Mouse (Mus musculus) heart, postnatal 14 days (tissue): Measurements from ENCODE around the gene 4833439L19Rik. TPM values are rescaled to one million over a fixed set of nuclear protein-coding genes. Genes with fewer than 3 reads are reported as not detected.

ENCODE experiments used
- DNase-seq, 2 experiments: peaks; one replicate each; pipeline ENCODE4 v3.0.0; 2021 to 2022
- intact Hi-C: fragments of 180-260 bp; cut with DNase I; formaldehyde crosslinking; loops from one replicate; pipeline ENCODE4 v1.15.1; 2025
- total RNA-seq, 2 experiments: library from RNA; stranded (reverse); gene quantifications; 2 replicates each; pipeline ENCODE4 v1.2.3; 2021

The 4833439L19Rik gene
- total RNA-seq, 2 experiments from 2014 or later, result 98.6 to 102 TPM

- intact Hi-C loops, result no loop called here
- DNase-seq, result no peak
Observed at GRCm38 (mm10) chr13:54589414-54589995, 24.3 kb upstream of the 4833439L19Rik start.

DNA sequence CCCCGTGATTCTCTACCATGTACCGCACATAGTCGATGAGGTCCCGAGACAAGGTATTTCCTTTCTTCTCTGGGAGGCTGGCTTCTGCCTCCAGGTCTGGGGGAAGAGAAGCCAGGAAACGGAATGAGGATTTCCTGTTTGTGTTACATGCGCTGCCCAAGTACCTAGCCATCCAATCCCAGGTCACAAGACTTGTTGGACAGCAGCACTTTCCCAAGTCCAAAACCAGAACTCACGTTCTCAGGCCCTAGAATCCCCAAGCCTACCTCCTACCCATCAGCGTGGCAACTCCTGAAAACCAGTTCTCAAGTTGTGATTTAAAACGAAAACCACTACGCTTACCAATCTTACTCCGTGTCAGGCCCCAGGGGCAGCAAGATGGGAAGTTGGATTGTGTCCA lies 20.6 kb upstream of the 4833439L19Rik start:
- DNase-seq, result no peak
- intact Hi-C loops, result no loop called here

GRCm38 (mm10) chr13:54582860-54583259 lies 17.6 kb upstream of the 4833439L19Rik start:
- DNase-seq, result no peak
- intact Hi-C loops, result no loop called here

DNA sequence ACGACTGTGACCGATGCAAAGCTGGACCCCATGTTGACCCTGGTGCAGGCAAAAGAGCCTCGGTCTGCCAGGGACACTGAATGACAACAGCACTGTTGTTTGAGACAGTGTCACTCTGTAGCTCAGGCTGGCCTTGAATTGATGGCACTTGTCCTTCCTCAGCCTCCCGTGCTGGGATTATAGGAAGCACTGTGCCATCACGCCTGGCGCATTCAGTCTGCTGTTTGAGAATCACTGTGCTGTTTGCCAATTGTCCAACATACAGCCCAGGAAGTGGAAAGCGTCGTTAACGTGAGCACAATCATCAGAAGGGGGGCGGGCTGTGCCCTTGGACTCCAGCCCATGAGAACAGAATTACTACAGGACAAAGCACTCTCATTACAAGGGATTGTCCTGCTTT lies 16.9 kb upstream of the 4833439L19Rik start:
- intact Hi-C loops, result no loop called here
- DNase-seq, result no peak

DNA sequence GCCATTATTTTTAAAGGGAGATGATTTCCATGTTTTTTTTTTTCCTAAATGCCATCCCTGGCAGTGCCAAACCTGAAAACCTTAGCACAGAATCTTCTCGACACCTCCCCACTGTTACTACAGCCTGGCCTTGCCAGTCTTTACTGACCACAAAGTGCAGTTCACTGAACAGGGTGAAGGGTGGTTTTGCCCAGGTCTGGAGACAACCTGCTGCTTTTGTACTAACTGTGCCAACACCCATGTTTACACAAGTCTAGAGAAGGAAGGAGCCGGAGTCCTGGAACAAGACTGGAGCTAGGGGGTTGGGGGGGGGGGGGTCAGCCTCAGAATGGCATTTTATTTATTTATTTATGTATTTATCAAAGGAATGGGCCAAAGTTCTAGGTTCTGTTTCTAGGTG lies 16.1 kb upstream of the 4833439L19Rik start:
- intact Hi-C loops, result no loop called here

DNA sequence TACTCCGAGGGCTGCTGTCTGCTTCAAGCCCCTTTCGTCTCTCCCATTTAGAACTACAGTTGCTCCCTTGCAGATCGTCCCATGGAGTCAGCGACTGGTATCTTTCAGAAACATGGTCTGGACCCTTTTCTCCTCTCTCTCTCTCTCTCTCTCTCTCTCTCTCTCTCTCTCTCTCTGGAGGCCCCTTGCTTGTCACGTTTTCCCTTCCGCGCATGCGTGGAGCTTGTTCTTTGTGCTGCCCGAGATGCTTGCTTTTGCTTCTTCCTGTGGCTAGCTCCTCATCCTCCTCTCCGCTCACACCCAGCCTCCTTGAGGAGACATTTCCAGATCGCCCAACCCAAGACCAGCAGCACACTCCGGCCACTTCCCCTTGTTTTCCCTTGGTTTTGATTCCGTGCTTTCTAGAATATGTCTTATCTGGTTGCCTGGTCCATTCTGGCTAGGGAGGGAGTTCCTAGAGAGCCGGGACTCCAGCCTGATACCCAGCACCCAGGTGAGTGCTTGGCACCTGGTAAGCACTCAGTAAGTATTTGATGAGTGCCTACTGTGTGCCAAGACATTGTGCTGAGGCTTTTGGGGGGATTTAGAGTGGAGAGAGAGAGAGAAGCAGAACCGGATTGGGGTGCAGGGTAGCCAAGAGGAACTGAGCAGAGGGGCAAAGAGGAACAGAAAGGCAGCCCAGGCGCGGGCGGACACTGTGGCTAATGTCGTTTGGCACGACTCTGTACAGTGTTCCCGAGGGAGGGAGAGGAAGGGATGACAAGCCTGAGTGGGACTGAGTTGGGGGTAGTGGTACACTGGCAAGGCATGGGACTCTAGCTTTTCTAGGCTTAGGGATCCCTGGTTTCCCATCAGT lies 12.6 kb upstream of the 4833439L19Rik start:
- DNase-seq, result no peak

More for the DNA sequence above, 16.1 kb upstream of the 4833439L19Rik start:
- no peak for DNase-seq

DNA sequence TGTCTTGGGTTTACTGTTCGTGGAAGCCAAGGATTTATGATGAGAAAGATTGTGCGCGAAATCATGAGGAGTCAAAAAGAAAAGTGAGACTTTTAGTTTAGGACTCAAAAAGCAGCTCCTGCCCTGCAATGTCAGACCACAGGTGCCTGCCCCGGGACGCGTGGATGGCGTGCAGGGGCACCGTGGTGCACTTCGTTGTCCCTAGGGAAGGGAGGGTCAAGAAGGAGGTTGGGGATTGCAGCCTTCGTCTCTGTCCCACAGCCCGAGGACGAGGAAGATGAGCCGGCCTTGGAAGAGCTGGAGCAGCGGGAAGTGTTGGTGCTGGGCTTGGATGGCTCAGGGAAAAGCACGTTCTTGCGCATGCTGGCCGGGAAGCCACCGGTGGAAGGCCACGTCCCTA lies 10.3 kb upstream of the 4833439L19Rik start:
- intact Hi-C loops, result no loop called here

More for the DNA sequence above, 12.6 kb upstream of the 4833439L19Rik start:
- intact Hi-C loops, result no loop called here

DNA sequence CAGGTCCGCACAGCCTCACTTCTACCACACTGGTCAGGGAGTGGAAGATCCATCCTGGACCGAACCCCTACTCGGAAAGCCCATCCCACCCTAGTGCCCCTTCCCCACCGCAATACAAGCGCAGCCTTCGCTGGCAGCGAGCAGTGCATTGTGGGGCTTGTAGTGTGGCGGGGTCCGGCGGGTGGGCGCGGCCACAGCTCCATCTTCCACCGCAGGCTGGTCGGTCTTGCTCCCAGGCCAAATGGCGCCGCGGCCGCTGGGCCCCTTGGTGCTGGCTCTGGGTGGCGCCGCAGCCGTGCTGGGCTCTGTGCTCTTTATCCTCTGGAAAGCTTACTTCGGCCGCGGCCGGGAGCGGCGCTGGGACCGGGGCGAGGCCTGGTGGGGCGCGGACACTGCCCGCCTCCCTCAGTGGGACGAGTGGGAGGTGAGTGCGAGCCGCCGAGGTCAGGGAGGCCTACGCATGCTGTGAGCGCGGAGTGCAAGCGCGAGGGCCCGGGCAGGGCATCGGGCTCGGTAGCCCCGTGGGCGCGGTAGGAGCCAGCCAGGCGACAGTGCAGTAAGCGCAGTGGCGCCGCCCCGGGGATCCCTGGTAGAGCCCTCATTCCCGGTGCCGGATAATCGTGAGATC lies 9.7 kb upstream of the 4833439L19Rik start, which contains the start of gene Arl10:
Gene Arl10 (plus strand): TSS at position 162 of the 628 bp plus-strand sequence.
- DNase-seq, result peak; percentile 80
- intact Hi-C loops, result no loop called here

More for the DNA sequence above, 10.3 kb upstream of the 4833439L19Rik start:
- no peak for DNase-seq

DNA sequence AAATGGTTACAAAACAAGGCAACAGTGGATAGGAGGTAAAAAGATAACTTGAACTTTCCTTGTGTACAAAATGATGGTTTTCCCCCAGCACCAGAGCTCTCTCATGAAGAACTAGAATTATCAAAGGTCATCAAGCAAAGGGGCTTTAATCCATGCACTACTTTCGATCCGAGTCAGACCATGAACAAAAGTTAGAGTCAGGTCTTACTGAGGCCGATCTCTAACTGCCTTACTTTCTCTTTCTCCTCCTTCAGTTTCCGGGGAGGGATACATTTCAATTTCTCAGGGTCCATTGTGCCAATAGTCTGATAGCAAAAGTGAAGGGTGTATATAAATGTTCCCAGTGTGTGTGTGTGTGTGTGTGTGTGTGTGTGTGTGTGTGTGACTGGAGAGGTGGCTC lies 7.4 kb upstream of the 4833439L19Rik start:
- intact Hi-C loops, result no loop called here
- DNase-seq, result no peak

GRCm38 (mm10) chr13:54571637-54572036 lies 6.4 kb upstream of the 4833439L19Rik start:
- intact Hi-C loops, result no loop called here

GRCm38 (mm10) chr13:54570736-54571135 lies 5.5 kb upstream of the 4833439L19Rik start:
- intact Hi-C loops, result no loop called here

More at GRCm38 (mm10) chr13:54571637-54572036, 6.4 kb upstream of the 4833439L19Rik start:
- DNase-seq, result no peak

DNA sequence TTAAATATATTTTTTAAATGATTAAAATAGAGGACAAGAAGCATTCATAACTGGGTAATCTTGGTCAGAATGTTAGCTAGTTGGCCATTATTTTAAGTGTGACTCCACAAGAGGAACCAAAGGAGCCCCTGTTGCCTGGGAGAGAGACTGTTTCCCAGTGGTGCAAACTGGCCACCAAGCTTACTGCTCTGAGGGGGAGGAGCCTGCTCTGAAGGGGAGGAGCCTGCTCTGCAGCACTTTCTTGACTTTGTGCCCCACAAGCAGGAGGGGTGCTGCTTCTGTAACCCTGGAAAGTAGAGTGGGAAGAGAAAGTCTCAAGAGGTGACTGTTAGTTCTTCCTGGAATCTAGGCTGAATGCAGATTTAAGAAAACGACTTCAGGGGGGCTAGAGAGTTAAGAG lies 4.0 kb upstream of the 4833439L19Rik start:
- intact Hi-C loops, result no loop called here
- DNase-seq, result no peak

More at GRCm38 (mm10) chr13:54570736-54571135, 5.5 kb upstream of the 4833439L19Rik start:
- DNase-seq, result no peak

- intact Hi-C loops, result no loop called here
- no peak for DNase-seq
Observed at GRCm38 (mm10) chr13:54568380-54568779, 3.1 kb upstream of the 4833439L19Rik start.

DNA sequence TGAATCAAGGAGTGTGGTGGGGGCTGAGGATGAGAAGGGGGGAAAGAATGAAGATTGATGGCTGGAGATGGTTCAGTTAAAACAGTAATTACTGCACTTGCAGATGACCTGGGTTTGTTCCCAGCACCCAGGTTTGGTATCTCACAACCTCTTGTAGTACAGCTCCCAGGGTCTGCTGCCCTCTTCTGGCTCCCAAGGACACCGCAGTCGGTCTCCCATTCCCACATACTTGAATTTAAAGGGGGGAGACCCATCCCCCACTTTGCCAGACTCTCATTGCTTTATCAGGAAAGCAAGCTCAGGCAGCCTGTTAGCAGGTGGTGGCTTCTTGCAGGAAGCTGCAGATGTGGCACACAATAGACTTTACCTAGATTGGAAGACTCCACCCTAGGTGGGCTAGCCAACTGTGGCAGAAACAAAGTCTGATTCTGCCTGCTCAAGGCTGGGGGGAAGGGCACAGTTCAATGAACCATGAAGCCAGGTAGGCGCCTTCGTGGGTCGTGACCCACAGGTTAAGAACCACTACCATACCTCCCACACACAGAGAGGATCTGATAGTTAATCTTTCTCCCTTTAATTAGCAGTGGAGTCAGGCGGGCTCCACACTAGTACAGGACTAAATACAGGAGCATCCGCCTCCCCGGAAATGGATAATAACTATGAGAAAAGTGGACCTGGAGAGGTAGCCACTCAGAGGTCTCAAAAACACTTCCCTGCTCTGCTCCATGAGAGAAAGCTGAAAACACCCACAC lies 535 bp upstream of the 4833439L19Rik start:
- peak; percentile 44 to 61 for DNase-seq
- intact Hi-C loops, result loop anchor here (2.0 kb wide), 1 partner anchor 45 kb away; the partner anchor contains the start of gene Cltb

DNA sequence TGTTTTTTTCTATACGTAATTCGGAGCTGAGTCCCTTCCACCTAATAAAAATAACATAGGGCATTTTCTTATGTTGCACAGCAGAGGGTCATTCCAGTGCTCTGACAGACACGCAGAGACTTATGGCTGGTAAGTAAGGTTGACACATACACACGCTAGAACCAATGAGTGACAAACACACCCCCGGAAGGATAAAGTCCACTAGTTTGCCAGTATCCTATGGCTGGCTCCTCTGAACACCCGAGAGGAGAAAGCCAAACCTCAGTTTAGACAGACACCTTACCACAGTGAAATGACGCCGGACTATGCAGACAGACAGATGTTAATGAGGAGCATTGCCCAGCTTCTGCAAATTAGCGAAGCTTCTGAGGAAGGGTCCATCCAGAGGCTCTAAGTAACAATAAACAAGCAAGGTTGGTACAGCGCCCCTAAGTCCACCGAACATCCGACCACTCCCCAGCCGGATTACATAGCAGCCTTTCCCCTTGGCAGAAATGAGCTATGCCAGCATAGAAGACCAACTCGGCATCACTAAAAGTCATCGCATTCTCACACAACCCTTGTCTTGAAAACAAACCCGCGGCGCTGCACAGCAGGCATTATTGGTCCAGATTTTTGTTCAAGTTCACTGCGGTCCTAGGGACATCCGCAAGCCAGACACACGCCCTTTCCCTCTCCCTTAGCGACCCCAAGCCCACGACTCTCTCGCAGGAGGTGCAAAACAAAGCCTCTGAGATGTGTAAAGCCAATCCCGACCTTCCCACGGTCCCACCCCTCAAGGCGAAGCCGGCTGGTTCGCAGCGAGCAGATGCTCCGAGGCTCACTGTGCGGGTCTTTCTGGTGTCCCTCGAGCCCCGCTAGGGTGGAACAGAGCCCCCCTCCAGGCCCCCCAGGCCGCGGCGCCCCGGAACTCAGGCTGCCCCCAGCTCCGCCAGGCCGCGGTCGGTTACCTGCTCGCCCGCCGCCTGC lies 719 bp downstream of the 4833439L19Rik start:
- intact Hi-C loops, result loop anchor here (2.0 kb wide), 1 partner anchor 46 kb away; the partner anchor contains the start of gene Cltb
- peak in 1 of 2 experiments; percentile 16 for DNase-seq

DNA sequence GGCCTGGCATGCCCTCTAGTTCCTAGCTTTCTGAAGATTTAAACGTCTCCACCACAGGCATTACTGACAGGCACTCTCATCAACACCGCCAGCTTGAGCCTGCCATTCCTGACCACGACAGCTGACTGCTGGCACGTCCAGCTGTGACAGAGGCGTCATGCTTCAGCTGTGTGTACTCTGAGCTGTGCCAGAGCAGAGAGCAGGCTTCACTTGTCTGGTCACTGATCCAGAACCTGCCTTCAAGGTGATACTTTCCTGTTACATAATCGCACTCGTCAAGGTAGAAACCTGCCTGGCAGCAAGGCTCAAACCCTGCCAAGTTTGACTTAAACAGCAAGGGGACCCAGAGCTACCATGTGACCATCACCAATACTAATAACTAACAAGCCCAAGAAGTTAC lies 2.7 kb downstream of the 4833439L19Rik start:
- intact Hi-C loops, result no loop called here
- DNase-seq, result no peak

DNA sequence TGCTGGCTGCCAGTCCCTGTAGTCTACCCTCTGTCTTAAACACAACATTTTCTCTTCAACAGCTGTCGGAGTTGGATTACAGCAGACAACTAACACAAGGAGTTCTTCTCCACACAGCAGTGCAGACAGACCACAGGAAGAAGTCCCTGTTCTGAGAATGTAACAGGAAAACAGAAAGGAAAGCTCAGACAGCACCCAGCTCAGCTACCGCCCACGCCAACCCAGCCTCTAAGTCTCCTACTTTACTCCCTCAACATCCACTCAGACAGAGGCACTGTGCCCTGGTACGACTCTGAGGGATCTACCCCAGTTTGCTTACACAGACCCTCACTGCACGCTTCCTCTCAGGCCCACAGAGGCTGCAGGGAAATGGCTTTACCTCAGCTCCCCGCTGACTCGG lies 4.6 kb downstream of the 4833439L19Rik start:
- intact Hi-C loops, result no loop called here

DNA sequence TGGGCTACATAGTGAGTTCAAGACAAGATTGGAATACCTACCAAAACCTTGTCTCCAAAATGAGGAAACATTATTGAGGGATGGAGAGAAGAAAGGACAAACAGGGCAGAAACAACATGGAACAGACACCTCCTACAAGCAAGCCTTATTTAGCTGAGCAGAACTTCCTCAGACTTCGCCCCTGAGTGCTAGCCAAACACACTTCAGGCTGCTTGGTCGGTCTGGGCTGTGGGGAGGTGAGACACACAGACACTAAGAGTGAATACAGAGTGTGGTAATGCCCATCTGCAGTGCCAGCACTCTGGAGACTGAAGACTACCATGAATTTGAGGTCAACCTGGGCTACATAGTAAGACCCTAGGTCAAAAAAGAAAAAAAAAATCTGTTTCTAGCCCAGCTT lies 5.6 kb downstream of the 4833439L19Rik start:
- DNase-seq, result no peak
- intact Hi-C loops, result no loop called here

More for the DNA sequence above, 4.6 kb downstream of the 4833439L19Rik start:
- no peak for DNase-seq

- intact Hi-C loops, result no loop called here
Observed at GRCm38 (mm10) chr13:54557652-54558051, 7.6 kb downstream of the 4833439L19Rik start.

More at GRCm38 (mm10) chr13:54557652-54558051, 7.6 kb downstream of the 4833439L19Rik start:
- no peak for DNase-seq
